Mouse (Mus musculus) retina, postnatal 7 days (tissue): ENCODE measurements at regions not wholly inside any gene's neighbourhood (a gene's known extent, or its start where the extent isn't known, plus 50 kb on each side); places are given as distances from the start of the nearest gene placed in this dataset.

Source experiments
- DNase-seq: peaks from one replicate; pipeline ENCODE4 v3.0.0-alpha.2; 2012; ENCODE audit warnings: low read depth, low spot score

- DNase-seq, result peak; percentile 17
Observed at GRCm38 (mm10) chr8:92133484-92134406, 223.7 kb upstream of the Irx5 start.

- no peak for DNase-seq
Observed at GRCm38 (mm10) chr8:92132949-92133348, 224.5 kb upstream of the Irx5 start.

- no peak for DNase-seq
Observed at GRCm38 (mm10) chr8:92132526-92132925, 224.9 kb upstream of the Irx5 start.

GRCm38 (mm10) chr8:92130025-92130557 lies 227.3 kb upstream of the Irx5 start:
- no peak for DNase-seq

- DNase-seq, result no peak
Observed at GRCm38 (mm10) chr8:92129241-92130015, 228.0 kb upstream of the Irx5 start.

GRCm38 (mm10) chr8:92125631-92126030 lies 231.8 kb upstream of the Irx5 start:
- DNase-seq, result no peak

GRCm38 (mm10) chr8:92121296-92121695 lies 236.1 kb upstream of the Irx5 start:
- DNase-seq, result no peak

- DNase-seq, result no peak
Observed at GRCm38 (mm10) chr8:92115479-92116267, 241.8 kb upstream of the Irx5 start.

GRCm38 (mm10) chr8:92114311-92115275 lies 242.8 kb upstream of the Irx5 start:
- no peak for DNase-seq

GRCm38 (mm10) chr8:92113901-92114300 lies 243.5 kb upstream of the Irx5 start:
- no peak for DNase-seq

GRCm38 (mm10) chr8:92113386-92113785 lies 244.0 kb upstream of the Irx5 start:
- no peak for DNase-seq

GRCm38 (mm10) chr8:92104561-92104960 lies 252.9 kb upstream of the Irx5 start:
- DNase-seq, result no peak

- no peak for DNase-seq
Observed at GRCm38 (mm10) chr8:92102521-92102920, 254.9 kb upstream of the Irx5 start.

- DNase-seq, result no peak
Observed at GRCm38 (mm10) chr8:92095276-92095675, 262.1 kb upstream of the Irx5 start.

- DNase-seq, result no peak
Observed at GRCm38 (mm10) chr8:92084124-92084523, 273.3 kb upstream of the Irx5 start.

GRCm38 (mm10) chr8:92081900-92082299 lies 275.5 kb upstream of the Irx5 start:
- no peak for DNase-seq

GRCm38 (mm10) chr8:92080852-92081251 lies 276.6 kb upstream of the Irx5 start:
- DNase-seq, result no peak

GRCm38 (mm10) chr8:92077611-92078010 lies 275.7 kb upstream of the Irx3 start:
- DNase-seq, result no peak

- DNase-seq, result no peak
Observed at GRCm38 (mm10) chr8:92072254-92072615, 270.4 kb upstream of the Irx3 start.
